Mouse (Mus musculus) lung, postnatal 14 days (tissue): Measurements from ENCODE around the gene Racgap1.

Source experiments
- DNase-seq: peaks from one replicate; pipeline ENCODE4 v3.0.0; 2021

The Racgap1 gene

GRCm38 (mm10) chr15:99615246-99615645, 36.2 kb downstream of the Racgap1 start:
- no peak for DNase-seq

GRCm38 (mm10) chr15:99614753-99615152, 36.7 kb downstream of the Racgap1 start:
- DNase-seq: no peak

GRCm38 (mm10) chr15:99614273-99614672, 37.2 kb downstream of the Racgap1 start:
- peak; percentile 37 for DNase-seq

- DNase-seq: no peak
Observed at GRCm38 (mm10) chr15:99611563-99611962, 39.9 kb downstream of the Racgap1 start.

DNA sequence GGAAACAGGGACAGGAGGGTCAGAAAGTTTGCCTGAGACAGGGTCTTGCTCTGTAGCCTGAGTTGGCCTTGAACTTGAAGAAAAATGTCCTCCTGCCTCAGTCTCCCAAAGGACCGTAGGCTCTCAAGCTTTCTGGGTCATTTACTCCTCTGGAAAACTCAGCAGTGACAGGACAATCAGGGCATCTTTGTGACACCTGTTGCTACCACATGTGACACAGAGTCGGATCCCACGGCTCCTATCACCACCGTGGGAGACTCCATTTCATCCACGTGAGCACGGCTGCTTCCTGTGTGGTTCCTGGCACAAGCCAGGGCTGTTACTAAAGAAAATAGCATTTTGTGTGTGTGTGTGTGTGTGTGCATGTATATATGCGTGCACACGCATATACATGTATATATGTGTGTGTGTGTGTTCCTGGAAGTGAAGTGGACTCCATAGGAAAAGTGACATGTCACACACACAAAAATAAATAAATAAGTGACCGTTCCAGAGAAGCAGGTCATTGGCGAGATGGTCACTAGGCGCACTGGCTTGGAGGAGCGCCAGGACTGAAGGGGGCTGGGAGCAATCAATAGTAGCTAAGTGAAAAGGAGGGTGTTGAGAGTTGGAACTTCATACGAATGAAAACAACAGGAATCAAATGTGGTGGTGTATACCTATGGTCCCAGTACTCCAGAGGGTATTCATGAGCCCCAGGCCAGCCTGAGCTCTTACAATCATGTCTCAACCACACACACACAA, 42.9 kb downstream of the Racgap1 start:
- DNase-seq: no peak

DNA sequence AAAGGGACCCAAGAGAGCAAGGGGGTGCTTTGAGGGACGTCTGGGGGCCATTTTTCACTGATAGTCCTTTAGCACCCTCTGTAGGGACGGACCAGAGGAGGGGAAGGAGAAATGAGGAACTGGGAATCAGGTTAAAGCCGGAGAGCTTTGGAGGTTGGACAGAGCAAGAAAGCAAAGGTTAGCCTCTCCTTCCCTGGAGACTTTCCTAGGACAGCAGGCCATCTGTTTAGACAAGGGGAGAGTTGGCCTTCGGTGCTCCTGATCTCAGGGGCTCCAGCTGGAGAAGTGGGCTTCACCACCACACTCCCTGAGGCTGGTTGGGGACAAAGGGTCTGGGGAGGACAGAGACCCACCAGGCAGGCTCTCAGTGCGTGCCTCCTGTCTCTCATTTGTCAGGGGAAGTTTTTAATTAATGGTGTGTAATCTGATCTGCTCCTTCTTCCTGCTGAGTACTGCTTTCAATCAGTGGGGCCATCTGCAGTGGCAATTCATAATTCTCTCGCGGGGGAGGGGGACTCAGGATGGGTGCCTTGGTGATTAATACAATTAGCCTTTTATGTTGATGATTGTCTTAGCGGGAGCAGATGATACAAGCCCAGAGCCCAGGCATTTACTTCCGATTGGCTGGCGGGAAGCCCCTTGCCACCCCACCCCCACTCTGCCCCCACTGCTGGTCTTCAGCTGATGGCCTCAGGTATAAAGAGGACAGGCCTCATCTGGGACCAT, 43.9 kb downstream of the Racgap1 start:
- no peak for DNase-seq

DNA sequence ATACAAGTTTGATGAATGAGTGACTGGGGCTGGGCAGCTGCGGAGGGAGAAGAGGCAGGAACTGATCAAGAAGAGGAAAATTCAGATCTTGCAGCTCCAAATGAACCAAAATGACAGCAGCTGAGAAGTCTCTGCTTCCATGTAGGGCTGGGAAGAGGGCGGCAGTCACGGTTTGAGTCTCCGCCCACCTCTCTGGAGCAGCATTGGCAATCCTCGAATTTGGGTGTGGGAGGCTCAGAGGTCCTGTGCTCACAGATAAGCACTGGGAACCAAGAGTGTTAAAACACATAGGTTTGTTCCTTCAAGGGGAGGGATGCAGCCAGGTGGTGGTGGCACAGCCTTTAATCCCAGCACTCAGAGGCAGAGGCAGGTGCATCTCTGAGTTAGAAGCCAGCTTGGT, 44.9 kb downstream of the Racgap1 start:
- DNase-seq: no peak

DNA sequence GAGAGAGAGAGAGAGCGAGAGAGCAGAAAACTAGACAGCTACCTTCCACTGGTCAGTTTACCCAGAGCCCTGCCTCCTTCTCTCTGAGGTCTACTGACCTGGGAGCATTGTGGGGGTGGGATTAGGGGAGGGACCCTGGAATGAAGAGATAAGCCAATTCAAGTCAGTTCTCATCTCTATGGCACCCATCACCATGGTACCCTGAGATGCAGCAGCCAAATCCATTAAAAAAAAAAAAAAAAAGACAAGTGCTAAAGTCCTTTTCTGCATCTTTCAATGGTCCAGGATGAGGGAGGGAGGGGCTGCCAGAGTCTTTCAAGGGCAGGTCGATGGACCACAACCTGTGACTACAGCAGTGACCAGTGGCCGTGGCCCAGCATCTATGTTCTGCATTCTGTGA, 45.9 kb downstream of the Racgap1 start:
- no peak for DNase-seq

GRCm38 (mm10) chr15:99603216-99603615, 48.2 kb downstream of the Racgap1 start:
- no peak for DNase-seq

DNA sequence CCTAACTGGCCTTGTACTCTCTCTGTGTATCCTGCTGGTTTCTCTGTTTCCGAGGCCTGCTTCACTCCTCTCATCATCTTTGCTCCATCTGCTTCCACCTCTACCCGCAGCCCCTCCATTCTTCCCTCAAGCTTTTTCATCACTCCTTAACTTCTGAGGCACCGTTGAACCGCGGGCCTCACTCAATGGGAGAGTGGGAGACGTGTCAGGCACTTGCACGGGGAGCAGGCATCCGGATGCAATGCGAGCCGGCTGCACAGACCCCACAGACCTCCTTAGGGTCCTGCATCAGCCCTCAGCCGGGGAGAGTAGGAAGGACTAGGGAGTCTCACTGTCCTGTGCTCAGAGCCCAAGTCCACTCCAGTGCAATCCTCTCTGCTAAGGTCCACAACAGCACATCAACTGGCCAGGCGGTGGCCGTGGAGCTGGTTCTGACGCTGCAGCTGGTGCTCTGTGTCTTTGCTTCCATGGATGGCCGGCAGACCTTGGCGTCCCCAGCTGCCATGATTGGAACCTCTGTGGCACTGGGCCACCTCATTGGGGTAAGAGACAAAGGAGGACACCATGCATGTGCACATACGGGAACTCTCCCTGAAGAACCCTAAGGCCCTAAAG, 49.1 kb downstream of the Racgap1 start:
- DNase-seq: no peak

- DNase-seq: no peak
Observed at GRCm38 (mm10) chr15:99601823-99602120, 49.7 kb downstream of the Racgap1 start.

- no peak for DNase-seq
Observed at GRCm38 (mm10) chr15:99600986-99601822, 50.3 kb downstream of the Racgap1 start, which contains the start of gene Aqp6. Gene Aqp6, plus strand, starts transcription at chr15:99601400.

DNA sequence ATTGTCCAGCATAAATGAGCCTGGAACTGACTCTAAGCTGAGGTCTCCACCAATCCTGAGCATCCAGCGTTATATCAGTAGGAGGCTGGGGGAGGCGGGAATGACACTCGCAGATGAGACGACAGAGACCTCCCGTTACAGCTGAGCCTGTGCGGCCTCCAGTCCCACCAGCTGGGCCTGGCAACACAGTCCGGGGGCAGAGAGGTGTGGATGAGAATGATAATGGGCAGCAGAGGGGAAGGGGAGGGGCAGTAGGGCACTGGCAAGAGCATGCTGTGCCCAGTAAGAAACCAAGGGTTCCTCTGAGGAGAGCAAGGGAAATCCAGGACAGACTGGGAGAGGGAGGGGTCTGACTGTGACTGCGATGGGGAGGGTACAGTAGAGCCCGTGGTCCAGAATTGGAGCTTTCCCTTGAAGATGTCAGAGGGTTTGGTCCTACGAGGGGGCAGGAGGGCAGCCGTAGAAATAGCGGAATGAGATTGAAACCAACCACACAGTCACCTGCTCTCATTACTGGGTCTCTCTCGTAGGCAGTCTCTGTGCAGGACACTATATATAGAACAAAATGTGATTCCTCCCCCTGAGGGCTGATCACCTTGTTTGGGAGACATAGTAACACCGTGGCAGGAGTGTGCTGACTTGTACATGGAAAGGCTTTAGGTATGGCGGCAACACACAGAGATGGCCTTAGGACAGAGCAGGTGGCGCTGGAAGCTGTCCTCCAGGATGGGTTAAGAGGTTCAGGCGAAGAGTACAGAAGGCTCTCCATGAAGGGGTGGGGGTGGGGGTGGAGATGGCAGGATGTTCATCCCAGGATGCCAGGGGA, 52.0 kb downstream of the Racgap1 start:
- no peak for DNase-seq

DNA sequence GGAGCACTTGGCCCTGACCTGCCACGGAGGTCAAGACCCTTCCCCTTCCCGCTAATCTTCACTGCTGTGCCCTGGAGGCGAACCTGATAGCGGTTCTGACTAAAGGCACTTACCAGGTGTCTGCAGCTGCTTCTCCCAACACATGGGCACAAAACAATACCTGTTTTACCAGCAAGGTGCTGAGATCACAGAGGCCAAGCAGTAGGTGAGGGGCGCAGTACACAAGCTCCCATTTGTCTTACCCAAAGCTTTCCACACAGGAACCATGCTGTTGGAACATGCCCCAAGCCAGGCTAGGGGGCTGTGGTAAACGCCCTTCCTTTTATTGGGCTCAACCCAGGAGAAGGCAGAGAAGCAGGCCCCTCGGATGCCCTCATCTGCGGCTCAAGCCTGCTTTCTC, 53.9 kb downstream of the Racgap1 start:
- DNase-seq: no peak

- no peak for DNase-seq
Observed at GRCm38 (mm10) chr15:99596841-99597240, 54.6 kb downstream of the Racgap1 start.

- DNase-seq: peak; percentile 87
Observed at GRCm38 (mm10) chr15:99596056-99596687, 55.3 kb downstream of the Racgap1 start.

GRCm38 (mm10) chr15:99594951-99595350, 56.5 kb downstream of the Racgap1 start:
- peak; percentile 57 for DNase-seq

DNA sequence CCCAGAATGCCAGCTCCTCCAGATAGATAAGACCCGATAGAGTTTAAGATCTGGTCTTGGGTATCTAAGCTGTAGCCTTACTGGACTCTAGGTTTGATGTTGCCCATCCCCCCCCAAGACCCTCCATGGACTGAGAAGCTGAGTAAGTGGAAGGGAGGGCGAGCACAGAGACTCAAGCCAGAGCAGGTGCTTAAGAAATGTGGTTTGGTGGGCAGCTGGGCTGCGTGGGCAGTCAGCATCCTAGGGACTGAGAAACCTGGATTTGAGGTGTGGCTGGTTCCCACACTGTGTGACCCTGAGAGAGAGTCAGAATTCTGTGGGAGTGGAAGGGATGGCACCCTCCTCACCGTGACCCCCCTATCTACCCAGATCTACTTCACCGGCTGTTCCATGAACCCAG, 58.6 kb downstream of the Racgap1 start:
- DNase-seq: no peak

GRCm38 (mm10) chr15:99592177-99592576, 59.3 kb downstream of the Racgap1 start:
- DNase-seq: peak; percentile 53

GRCm38 (mm10) chr15:99590429-99591084, 60.9 kb downstream of the Racgap1 start, which contains the start of gene Aqp5:
Gene Aqp5, plus strand, starts transcription at chr15:99590782.
- DNase-seq: peak; percentile 48

DNA sequence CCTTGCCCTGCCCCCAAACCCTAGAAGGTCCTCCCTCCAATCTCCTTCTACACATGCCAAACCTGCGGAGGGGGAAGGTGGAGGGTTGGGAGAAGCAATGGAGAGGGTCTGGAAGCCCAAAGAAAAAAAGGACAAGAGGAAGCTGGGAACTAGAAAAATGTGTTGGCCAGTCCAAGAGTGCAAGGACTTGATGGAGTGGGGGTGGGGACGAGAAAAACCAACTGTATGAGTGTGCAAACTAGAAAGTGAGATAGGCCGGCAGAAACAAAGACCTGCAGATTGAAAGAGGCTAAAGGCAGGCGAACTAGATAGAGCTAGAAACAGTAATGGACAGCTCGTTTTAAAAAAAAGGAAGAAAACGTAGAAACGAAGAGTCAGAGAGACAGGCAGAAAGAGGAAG, 61.8 kb downstream of the Racgap1 start:
- DNase-seq: no peak
